Mouse (Mus musculus): ENCODE measurements at regions not wholly inside any gene's neighbourhood (a gene's known extent, or its start where the extent isn't known, plus 50 kb on each side); places are given as distances from the start of the nearest gene placed in this dataset.

DNA sequence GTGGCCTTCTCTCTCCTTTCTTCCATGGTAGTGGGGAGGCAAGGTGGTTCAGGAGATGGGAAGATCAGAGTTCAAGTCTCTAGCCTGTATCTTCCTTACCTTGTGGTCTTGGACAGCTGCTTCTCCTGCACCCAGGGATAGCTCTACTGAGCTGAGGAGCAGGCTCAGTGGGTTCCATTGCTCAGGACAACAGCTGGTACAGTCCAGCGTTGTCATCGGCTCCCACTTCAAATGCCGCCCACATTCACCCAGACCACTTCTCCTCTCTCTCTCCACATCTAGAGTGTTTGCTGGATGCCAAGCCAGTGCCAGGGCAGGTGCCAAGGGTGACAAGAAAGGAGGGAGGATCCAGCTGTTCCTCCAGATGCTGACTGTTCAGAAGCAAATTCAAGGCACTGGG is 260.4 kb downstream of the Tle3 start:
- Histone ChIP-seq H3K9me3 (ENCODE audit: low read length) (no peaks in the 10 kb centered on the region), H3K27me3 (ENCODE audit: insufficient read depth, low read length) (no peaks in the 10 kb centered on the region), H3K9ac (no peak overlapping the region), H3K27ac (ENCODE audit: low read depth, low read length) (no peak overlapping the region), H3K4me1 (ENCODE audit: insufficient read depth) (no peaks in the 10 kb centered on the region), H3K36me3 (ENCODE audit: insufficient read depth) (no peaks in the 10 kb centered on the region), H3K4me2 (ENCODE audit: low read depth) (no peak overlapping the region), H3K4me3 (ENCODE audit: low read depth, low read length) (no peak overlapping the region)
- 83% methylated on average over 3 of the region's 3 CpGs for WGBS
- no peak for TF ChIP-seq CTCF (IDR thresholded peaks at IDR 0.05; ENCODE audit: low read depth)
- no peak for DNase-seq
- no peak for ATAC-seq

DNA sequence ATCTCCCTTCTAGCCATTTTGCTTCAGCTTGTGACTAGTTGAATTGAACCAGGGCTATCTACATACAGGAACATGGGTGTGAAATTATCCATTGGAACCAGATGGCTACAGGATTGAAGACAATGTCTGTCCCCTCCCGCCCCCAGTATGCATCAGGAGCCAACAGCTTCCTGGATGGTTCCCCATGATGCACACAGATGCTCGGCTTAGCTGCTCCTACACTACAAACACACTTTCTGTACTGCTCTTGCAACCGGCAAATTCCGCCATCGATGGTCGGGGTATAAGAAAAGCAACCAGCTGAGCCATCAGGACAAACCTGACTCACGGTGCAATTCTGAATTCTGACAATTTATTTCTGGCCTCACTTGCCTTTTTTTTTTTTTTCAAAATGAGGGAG is 258.9 kb downstream of the Tle3 start:
- Histone ChIP-seq H3K27me3 (ENCODE audit: insufficient read depth, low read length) (no peaks in the 10 kb centered on the region), H3K36me3 (ENCODE audit: insufficient read depth) (no peaks in the 10 kb centered on the region), H3K4me1 (ENCODE audit: insufficient read depth) (no peaks in the 10 kb centered on the region), H3K4me2 (ENCODE audit: low read depth) (no peak overlapping the region), H3K9ac (no peak overlapping the region), H3K9me3 (ENCODE audit: low read length) (no peaks in the 10 kb centered on the region), H3K27ac (ENCODE audit: low read depth, low read length) (no peak overlapping the region), H3K4me3 (ENCODE audit: low read depth, low read length) (no peak overlapping the region)
- ATAC-seq (no peak), DNase-seq (no peak)
- no peak for TF ChIP-seq CTCF (IDR thresholded peaks at IDR 0.05; ENCODE audit: low read depth)
- 68% methylated on average over 7 of the region's 7 CpGs for WGBS

DNA sequence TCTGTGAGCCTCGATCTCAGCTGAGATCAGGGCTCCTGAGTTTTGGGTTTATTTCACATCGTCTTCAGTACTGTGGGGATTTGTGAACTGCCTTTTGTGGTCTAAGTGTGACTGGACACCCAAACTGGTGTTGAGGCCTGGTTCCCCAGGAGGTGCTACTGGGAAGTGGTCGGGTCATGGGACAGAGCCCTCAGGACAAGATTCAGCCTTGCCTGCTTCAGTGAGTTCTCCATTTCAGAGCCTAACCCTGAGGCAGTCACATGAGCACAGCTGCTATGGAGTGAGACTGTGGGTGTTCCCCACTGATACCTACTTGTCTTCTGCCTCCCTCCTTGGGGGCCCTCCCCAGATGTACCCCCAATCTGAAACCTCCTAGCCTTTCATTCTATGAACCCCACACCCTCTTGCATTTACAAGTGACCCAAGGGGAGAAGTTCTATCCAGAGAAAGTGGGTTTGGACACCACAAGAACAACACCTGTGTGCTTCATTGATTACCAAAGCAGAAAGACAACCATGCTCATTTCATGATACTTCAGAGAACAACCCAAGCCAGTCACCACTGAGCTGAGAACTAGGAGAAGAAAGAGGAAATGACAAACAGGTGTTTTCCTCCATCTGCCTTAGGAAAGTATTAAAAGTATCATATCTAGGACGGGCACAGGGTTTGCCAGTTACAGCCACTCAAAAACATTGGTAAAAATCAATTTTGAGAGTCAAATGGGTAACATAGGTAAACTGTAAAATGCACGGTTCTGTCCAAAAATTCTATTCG is 255.8 kb downstream of the Tle3 start:
- no peak for ATAC-seq

DNA sequence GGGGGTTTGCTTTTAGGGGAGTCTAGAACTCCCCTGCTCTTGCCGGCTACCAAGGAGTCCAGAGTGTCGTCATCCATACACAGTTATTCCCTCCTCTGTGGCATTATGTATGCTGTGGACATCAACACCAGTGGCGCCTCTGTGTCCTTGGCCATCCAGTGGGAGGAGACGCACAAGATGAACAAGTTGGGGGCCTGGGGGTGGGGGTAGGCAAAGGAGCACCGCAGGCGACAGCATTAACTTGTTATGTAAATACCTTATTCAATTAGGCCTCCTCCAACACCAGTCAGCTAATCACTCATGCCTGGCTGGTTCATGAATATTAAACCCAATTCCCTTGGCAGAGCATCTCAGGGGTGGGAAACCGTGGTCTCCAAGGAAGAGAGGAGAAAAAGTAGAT is 250.8 kb downstream of the Tle3 start:
- Histone ChIP-seq H3K9me3 (ENCODE audit: low read length) (no peaks in the 10 kb centered on the region), H3K4me3 (ENCODE audit: low read depth, low read length) (no peak overlapping the region), H3K27me3 (ENCODE audit: insufficient read depth, low read length) (no peaks in the 10 kb centered on the region), H3K9ac (no peak overlapping the region), H3K27ac (ENCODE audit: low read depth, low read length) (no peak overlapping the region), H3K36me3 (ENCODE audit: insufficient read depth) (no peaks in the 10 kb centered on the region), H3K4me2 (ENCODE audit: low read depth) (no peak overlapping the region), H3K4me1 (ENCODE audit: insufficient read depth) (peaks cover 7% of the 10 kb centered on the region; the same call in 1 of the 2 replicates)
- peak; percentile 59 for DNase-seq
- WGBS = 11% methylated on average over 7 of the region's 7 CpGs
- no peak for TF ChIP-seq CTCF (IDR thresholded peaks at IDR 0.05; ENCODE audit: low read depth)
- ATAC-seq = peak; percentile 75

More for the DNA sequence above, 255.8 kb downstream of the Tle3 start:
- Histone ChIP-seq H3K36me3 (ENCODE audit: insufficient read depth) (no peaks in the 10 kb centered on the region), H3K9me3 (ENCODE audit: low read length) (no peaks in the 10 kb centered on the region), H3K27me3 (ENCODE audit: insufficient read depth, low read length) (no peaks in the 10 kb centered on the region), H3K9ac (no peak overlapping the region), H3K4me1 (ENCODE audit: insufficient read depth) (peaks cover 3% of the 10 kb centered on the region; the same call in 1 of the 2 replicates), H3K4me2 (ENCODE audit: low read depth) (no peak overlapping the region), H3K27ac (ENCODE audit: low read depth, low read length) (no peak overlapping the region), H3K4me3 (ENCODE audit: low read depth, low read length) (no peak overlapping the region)
- DNase-seq = no peak
- 90% methylated on average over 6 of the region's 6 CpGs for WGBS
- no peak for TF ChIP-seq CTCF (IDR thresholded peaks at IDR 0.05; ENCODE audit: low read depth)

DNA sequence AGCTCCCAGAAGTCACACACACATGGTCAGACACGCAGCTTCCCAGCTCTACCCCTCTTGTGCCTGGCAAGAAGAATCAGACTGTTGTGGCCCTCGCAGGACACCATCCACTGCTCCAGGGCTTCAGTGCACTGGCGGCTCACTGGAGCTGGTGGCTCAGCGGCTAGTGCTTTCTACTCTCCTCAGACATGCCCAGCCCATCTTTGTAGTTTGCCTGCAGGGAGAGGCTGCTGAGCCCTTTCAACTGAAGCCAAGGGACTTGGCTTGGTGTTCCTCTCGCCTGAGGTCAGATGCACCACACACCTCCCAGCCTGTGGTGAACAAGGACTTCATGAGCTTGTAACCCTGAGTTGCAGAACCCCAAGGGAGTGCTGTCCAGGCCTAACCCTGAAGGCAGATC is 249.8 kb downstream of the Tle3 start:
- ATAC-seq (no peak), DNase-seq (no peak)
- no peak for TF ChIP-seq CTCF (IDR thresholded peaks at IDR 0.05; ENCODE audit: low read depth)
- no peak overlapping the region for H3K9ac ChIP-seq
- no peaks in the 10 kb centered on the region for H3K9me3 ChIP-seq (ENCODE audit: low read length)
- no peak overlapping the region for H3K27ac ChIP-seq (ENCODE audit: low read depth, low read length)
- H3K4me3 ChIP-seq (ENCODE audit: low read depth, low read length) = no peak overlapping the region
- WGBS = 58% methylated on average over 5 of the region's 5 CpGs
- no peak overlapping the region for H3K4me2 ChIP-seq (ENCODE audit: low read depth)
- no peaks in the 10 kb centered on the region for H3K36me3 ChIP-seq (ENCODE audit: insufficient read depth)
- H3K4me1 ChIP-seq (ENCODE audit: insufficient read depth) = peaks cover 7% of the 10 kb centered on the region; the same call in 1 of the 2 replicates
- H3K27me3 ChIP-seq (ENCODE audit: insufficient read depth, low read length) = no peaks in the 10 kb centered on the region

DNA sequence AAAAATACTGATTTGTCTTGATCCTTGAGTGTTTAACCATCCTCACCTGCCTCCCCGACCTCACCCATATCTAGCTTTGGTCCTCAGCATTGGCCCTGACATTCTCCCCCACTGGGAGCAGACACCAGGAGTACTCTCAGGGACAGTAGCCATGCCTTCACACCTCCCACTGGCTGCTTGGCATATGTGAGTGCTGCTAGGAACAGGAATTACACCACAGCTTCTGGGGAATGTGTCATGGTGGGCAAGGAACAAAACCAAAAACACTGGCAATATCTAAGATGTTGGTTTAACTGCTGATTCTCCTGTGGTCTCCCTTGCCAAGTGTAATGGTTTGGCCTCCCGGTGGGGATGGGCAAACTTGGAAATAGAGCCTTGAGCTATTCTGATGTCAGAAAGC is 248.6 kb downstream of the Tle3 start:
- Histone ChIP-seq H3K4me2 (ENCODE audit: low read depth) (no peak overlapping the region), H3K27ac (ENCODE audit: low read depth, low read length) (no peak overlapping the region), H3K27me3 (ENCODE audit: insufficient read depth, low read length) (no peaks in the 10 kb centered on the region), H3K36me3 (ENCODE audit: insufficient read depth) (no peaks in the 10 kb centered on the region), H3K4me1 (ENCODE audit: insufficient read depth) (peaks cover 7% of the 10 kb centered on the region; the same call in 1 of the 2 replicates), H3K4me3 (ENCODE audit: low read depth, low read length) (no peak overlapping the region), H3K9ac (no peak overlapping the region), H3K9me3 (ENCODE audit: low read length) (no peaks in the 10 kb centered on the region)
- no peak for TF ChIP-seq CTCF (IDR thresholded peaks at IDR 0.05; ENCODE audit: low read depth)
- ATAC-seq (no peak), DNase-seq (no peak)
- WGBS = 59% methylated on average over 2 of the region's 2 CpGs

DNA sequence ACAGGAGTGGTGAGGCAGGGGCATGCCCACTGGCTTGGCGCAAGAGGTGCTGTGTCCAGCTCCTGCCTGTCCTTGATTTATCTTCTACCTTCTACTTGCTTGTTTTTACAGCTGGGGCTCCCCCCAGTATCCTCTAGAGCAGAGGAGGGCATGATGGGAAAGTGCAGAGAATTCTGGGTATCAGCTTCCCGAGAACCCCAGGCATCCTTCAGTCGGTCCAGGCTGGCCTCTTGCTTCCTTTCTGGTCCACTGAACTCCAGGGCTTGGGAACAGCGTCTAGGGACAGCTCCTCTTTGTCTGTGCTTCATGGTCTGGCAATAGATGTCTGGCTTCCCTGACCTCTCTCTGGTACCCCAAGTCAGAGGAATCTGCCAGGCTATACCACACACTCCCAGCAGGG is 247.9 kb downstream of the Tle3 start:
- DNase-seq (no peak), ATAC-seq (no peak)
- 43% methylated on average over 4 of the region's 4 CpGs for WGBS
- no peaks in the 10 kb centered on the region for H3K36me3 ChIP-seq (ENCODE audit: insufficient read depth)
- no peak overlapping the region for H3K4me2 ChIP-seq (ENCODE audit: low read depth)
- no peak overlapping the region for H3K4me3 ChIP-seq (ENCODE audit: low read depth, low read length)
- no peak overlapping the region for H3K27ac ChIP-seq (ENCODE audit: low read depth, low read length)
- no peak for TF ChIP-seq CTCF (IDR thresholded peaks at IDR 0.05; ENCODE audit: low read depth)
- H3K9me3 ChIP-seq (ENCODE audit: low read length) = no peaks in the 10 kb centered on the region
- peaks cover 7% of the 10 kb centered on the region; the same call in 1 of the 2 replicates for H3K4me1 ChIP-seq (ENCODE audit: insufficient read depth)
- H3K9ac ChIP-seq = no peak overlapping the region
- no peaks in the 10 kb centered on the region for H3K27me3 ChIP-seq (ENCODE audit: insufficient read depth, low read length)
